Mouse (Mus musculus) bone marrow, adult 2 months (tissue): ENCODE data around the gene Cisd2.

Source experiments
- CTCF ChIP-seq: fragments of 200-500 bp; IDR thresholded peaks from 2 replicates; pipeline ENCODE4 v1.5.1; 2011; ENCODE audit warnings: low read length, control low read depth; ENCODE audit not compliant: control insufficient read depth, insufficient read depth
- POLR2A ChIP-seq: fragments of 200-500 bp; IDR thresholded peaks from 2 replicates; pipeline ENCODE4 v1.6.1; 2011; ENCODE audit warnings: low read depth, mild to moderate bottlenecking, control low read depth, low read length, borderline replicate concordance; ENCODE audit not compliant: control insufficient read depth

- TF ChIP-seq POLR2A (no peak), CTCF (no peak)
Measured at GRCm38 (mm10) chr3:135469146-135469545, 45.4 kb upstream of the Cisd2 start.
